Mouse (Mus musculus) MEL (cell line): ENCODE measurements around the gene Pnmal1. TPM values are rescaled to one million over a fixed set of nuclear protein-coding genes. Genes with fewer than 3 reads are reported as not detected.
A peak's percentile ranks its signal among the peaks of the same experiment; 100 is the strongest.

Source experiments
- DNase-seq: peaks from one replicate; pipeline ENCODE4 v3.0.0; 2011; ENCODE audit warnings: low read depth, low spot score
- H3K27ac ChIP-seq: 2 replicates; pipeline ENCODE4 v1.5.1; 2012; ENCODE audit warnings: low read depth, mild to moderate bottlenecking, control low read depth, low read length, moderate library complexity; ENCODE audit not compliant: control insufficient read depth
- H3K27me3 ChIP-seq, 2 experiments: fragments of 150-350 bp in 1 of 2; sonication (generic) in 1 of 2; 2 replicates each; pipeline ENCODE4 v1.6.1; 2012; ENCODE audit warnings: low read length in 2 of 2, mild to moderate bottlenecking in 2 of 2, improper control_type of control experiment in 1 of 2, moderate library complexity in 1 of 2; ENCODE audit not compliant: insufficient read depth in 2 of 2, control insufficient read depth in 1 of 2
- H3K36me3 ChIP-seq, 2 experiments: 2 replicates each; pipeline ENCODE4 v1.6.1; 2012 to 2014; ENCODE audit warnings: low read length in 2 of 2, improper control_type of control experiment in 1 of 2, inconsistent platforms in 1 of 2, mild to moderate bottlenecking in 1 of 2; ENCODE audit not compliant: insufficient read depth in 2 of 2, control insufficient read depth in 1 of 2
- H3K4me1 ChIP-seq, 2 experiments: fragments of 150-350 bp in 1 of 2; sonication (generic) in 1 of 2; 2 replicates each; pipeline ENCODE4 v1.6.1; 2012; ENCODE audit warnings: low read length in 2 of 2, improper control_type of control experiment in 1 of 2, mild to moderate bottlenecking in 1 of 2; ENCODE audit not compliant: insufficient read depth in 2 of 2, control insufficient read depth in 1 of 2
- H3K4me3 ChIP-seq, 2 experiments: fragments of 150-350 bp in 1 of 2; sonication (generic) in 1 of 2; 2 replicates each; pipeline ENCODE4 v1.5.1; 2012; ENCODE audit warnings: low read depth in 2 of 2, low read length in 2 of 2, mild to moderate bottlenecking in 2 of 2, moderate library complexity in 2 of 2, control low read depth in 1 of 2, improper control_type of control experiment in 1 of 2; ENCODE audit not compliant: control insufficient read depth in 1 of 2, insufficient read depth in 1 of 2
- H3K79me2 ChIP-seq: 2 replicates; pipeline ENCODE4 v1.6.1; 2012; ENCODE audit warnings: mild to moderate bottlenecking, low read length, moderate library complexity; ENCODE audit not compliant: control insufficient read depth, poor library complexity, insufficient read depth
- H3K9ac ChIP-seq: 2 replicates; pipeline ENCODE4 v1.6.1; 2012; ENCODE audit warnings: low read depth, mild to moderate bottlenecking, control low read depth, low read length, moderate library complexity; ENCODE audit not compliant: control insufficient read depth, poor library complexity, severe bottlenecking
- H3K9me3 ChIP-seq: fragments of 150-350 bp; sonication (generic); replicated peaks from 2 replicates; pipeline ENCODE4 v1.6.1; 2012; ENCODE audit warnings: mild to moderate bottlenecking, low read length, improper control_type of control experiment, moderate library complexity; ENCODE audit not compliant: insufficient read depth
- BHLHE40 ChIP-seq: IDR thresholded peaks from 2 replicates; pipeline ENCODE4 v1.6.1; 2012; ENCODE audit warnings: low read depth, mild to moderate bottlenecking, inconsistent platforms, low read length, improper control_type of control experiment, borderline replicate concordance
- CTCF ChIP-seq, 3 experiments: IDR thresholded peaks in 2 of 3; conservative IDR thresholded peaks in 1 of 3; 2 replicates each; pipeline ENCODE4 v1.5.1; 2011 to 2012; ENCODE audit warnings: low read length in 3 of 3, low read depth in 2 of 3, mild to moderate bottlenecking in 2 of 3, improper control_type of control experiment in 1 of 3, inconsistent platforms in 1 of 3, mixed read lengths in 1 of 3, moderate library complexity in 1 of 3; ENCODE audit not compliant: control insufficient read depth in 1 of 3, insufficient read depth in 1 of 3, poor library complexity in 1 of 3, severe bottlenecking in 1 of 3
- HCFC1 ChIP-seq: IDR thresholded peaks from 2 replicates; pipeline ENCODE4 v1.6.1; 2012; ENCODE audit warnings: low read depth, mild to moderate bottlenecking, inconsistent platforms, low read length, improper control_type of control experiment, moderate library complexity
- KAT2A ChIP-seq: conservative IDR thresholded peaks from 2 replicates; pipeline ENCODE4 v1.6.1; 2012; ENCODE audit warnings: low read depth, low read length, improper control_type of control experiment, inconsistent platforms
- MAZ ChIP-seq: IDR thresholded peaks from 2 replicates; pipeline ENCODE4 v1.6.1; 2012; ENCODE audit warnings: low read depth, mild to moderate bottlenecking, inconsistent platforms, low read length, improper control_type of control experiment
- MYC ChIP-seq: IDR thresholded peaks from 2 replicates; pipeline ENCODE4 v1.6.1; 2011; ENCODE audit warnings: low read depth, mild to moderate bottlenecking, low read length, improper control_type of control experiment, moderate library complexity
- RAD21 ChIP-seq: IDR thresholded peaks from 2 replicates; pipeline ENCODE4 v1.6.1; 2011; ENCODE audit warnings: mild to moderate bottlenecking, low read depth, low read length, improper control_type of control experiment
- RCOR1 ChIP-seq: IDR thresholded peaks from 2 replicates; pipeline ENCODE4 v1.6.1; 2012; ENCODE audit warnings: low read depth, mild to moderate bottlenecking, inconsistent platforms, low read length, improper control_type of control experiment
- SIN3A ChIP-seq: IDR thresholded peaks from 2 replicates; pipeline ENCODE4 v1.6.1; 2012; ENCODE audit warnings: low read length, improper control_type of control experiment, inconsistent platforms
- SMC3 ChIP-seq: IDR thresholded peaks from 2 replicates; pipeline ENCODE4 v1.6.1; 2011; ENCODE audit warnings: low read depth, low read length, improper control_type of control experiment
- USF1 ChIP-seq: IDR thresholded peaks from 2 replicates; pipeline ENCODE4 v1.6.1; 2014; ENCODE audit warnings: low read depth, mild to moderate bottlenecking, inconsistent platforms, low read length, improper control_type of control experiment, moderate library complexity
- ZC3H11A ChIP-seq: IDR thresholded peaks from 2 replicates; pipeline ENCODE4 v1.6.1; 2012; ENCODE audit warnings: low read depth, mild to moderate bottlenecking, inconsistent platforms, low read length, improper control_type of control experiment
- polyA plus RNA-seq, 2 experiments: library from polyadenylated mRNA; stranded (reverse) in 1 of 2; unstranded in 1 of 2; fragments of >175 nt in 1 of 2; fragments of >200 nt in 1 of 2; gene quantifications; 2 replicates each; pipeline versions ENCODE4 v1.2.1 to v1.2.4; 2012; ENCODE audit warnings: low replicate concordance in 2 of 2, low read depth in 1 of 2; ENCODE audit not compliant: insufficient read length in 2 of 2, insufficient read depth in 1 of 2, missing spikeins in 1 of 2
- total RNA-seq: library from RNA; depleted of rRNA; stranded (reverse); fragments of 300-350 nt; gene quantifications from 2 replicates; pipeline ENCODE4 v1.2.3, GENCODE M21; 2012

Gene Pnmal1
- total and polyA plus RNA-seq, 3 experiments: 0.19 to 0.53 TPM; not detected in 1

DNA sequence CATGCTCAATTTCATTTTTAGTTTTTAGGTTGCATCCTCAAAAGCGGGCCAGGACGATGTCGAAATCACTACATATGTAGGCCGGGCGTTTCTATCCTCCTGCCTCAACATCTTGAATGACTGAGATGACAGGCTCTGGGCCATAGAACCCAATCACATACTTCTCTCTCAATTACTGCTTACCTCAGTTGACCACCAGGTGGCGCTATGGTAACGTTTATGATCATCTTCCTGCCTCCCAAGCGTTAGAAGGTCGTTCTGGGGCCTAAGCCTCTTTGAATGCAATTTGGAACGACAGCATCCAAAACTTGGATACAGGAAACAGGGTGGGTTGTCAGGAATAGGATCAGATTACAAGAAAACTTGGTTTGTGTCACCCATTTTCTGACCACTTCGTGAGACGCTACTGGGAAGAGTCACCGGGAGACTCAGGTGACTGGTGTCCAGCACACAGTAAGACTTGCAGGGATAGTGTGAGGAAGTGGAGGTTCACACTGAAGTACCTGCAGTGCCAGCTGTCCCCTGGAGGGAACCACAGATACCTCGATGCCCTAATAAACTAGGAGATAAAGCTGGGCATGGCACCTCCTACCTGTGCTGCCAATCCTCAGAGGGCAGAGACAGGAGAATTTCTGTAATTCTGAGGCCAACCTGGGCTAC, 27.4 kb upstream of the Pnmal1 start:
- DNase-seq: peak; percentile 93
- H3K9ac ChIP-seq: no peak overlapping the region
- no peaks in the 10 kb centered on the region; a peak in 1 of 4 replicates for H3K4me1 ChIP-seq
- H3K79me2 ChIP-seq: no peaks in the 10 kb centered on the region
- H3K27ac ChIP-seq: no peak overlapping the region
- H3K27me3 ChIP-seq: no peaks in the 10 kb centered on the region
- no peaks in the 10 kb centered on the region for H3K36me3 ChIP-seq
- H3K9me3 ChIP-seq: no peaks in the 10 kb centered on the region
- no peak overlapping the region for H3K4me3 ChIP-seq
- TF ChIP-seq SIN3A: peak; percentile 56; the same call in 1 of the 2 replicates
- TF ChIP-seq RAD21: peak; percentile 93
- TF ChIP-seq KAT2A: no peak
- TF ChIP-seq SMC3: peak; percentile 89
- TF ChIP-seq CTCF (IDR thresholded peaks at IDR 0.05 in 2 of 3, conservative IDR thresholded peaks at IDR 0.05 in 1 of 3; ENCODE audit: control insufficient read depth in 1 of 3, insufficient read depth in 1 of 3, low read depth in 2 of 3, low read length in 3 of 3, poor library complexity in 1 of 3, severe bottlenecking in 1 of 3): peak; percentile 70 to 98 (median 77)
- TF ChIP-seq ZC3H11A: peak; percentile 87
- TF ChIP-seq USF1: no peak

- DNase-seq: peak; percentile 83
- Histone ChIP-seq H3K9ac (no peak overlapping the region), H3K36me3 (no peaks in the 10 kb centered on the region), H3K4me3 (no peak overlapping the region), H3K27me3 (no peaks in the 10 kb centered on the region), H3K79me2 (no peaks in the 10 kb centered on the region), H3K9me3 (no peaks in the 10 kb centered on the region), H3K4me1 (no peaks in the 10 kb centered on the region; a peak in 1 of 4 replicates), H3K27ac (no peak overlapping the region)
- TF ChIP-seq MAZ (no peak), RCOR1 (0 out of 2 replicates have a peak, but pooled peaks have one; percentile 19), RAD21 (peak; percentile 45), CTCF (IDR thresholded peaks at IDR 0.05 in 2 of 3, conservative IDR thresholded peaks at IDR 0.05 in 1 of 3; ENCODE audit: control insufficient read depth in 1 of 3, insufficient read depth in 1 of 3, low read depth in 2 of 3, low read length in 3 of 3, poor library complexity in 1 of 3, severe bottlenecking in 1 of 3) (peak; percentile 77 to 86 (median 86)), MYC (peak; percentile 49; the same call in 1 of the 2 replicates), HCFC1 (no peak), BHLHE40 (no peak), ZC3H11A (peak; percentile 41; the same call in 1 of the 2 replicates), SMC3 (peak; percentile 90)
Measured at GRCm38 (mm10) chr7:16932704-16933577, 26.5 kb upstream of the Pnmal1 start.
